Mouse (Mus musculus): ENCODE measurements around the gene Polrmt. TPM values are rescaled to one million over a fixed set of nuclear protein-coding genes. Genes with fewer than 3 reads are reported as not detected.

Polrmt gene
- polyA plus RNA-seq, 1 experiment from 2014 or later: 49.6 TPM

DNA sequence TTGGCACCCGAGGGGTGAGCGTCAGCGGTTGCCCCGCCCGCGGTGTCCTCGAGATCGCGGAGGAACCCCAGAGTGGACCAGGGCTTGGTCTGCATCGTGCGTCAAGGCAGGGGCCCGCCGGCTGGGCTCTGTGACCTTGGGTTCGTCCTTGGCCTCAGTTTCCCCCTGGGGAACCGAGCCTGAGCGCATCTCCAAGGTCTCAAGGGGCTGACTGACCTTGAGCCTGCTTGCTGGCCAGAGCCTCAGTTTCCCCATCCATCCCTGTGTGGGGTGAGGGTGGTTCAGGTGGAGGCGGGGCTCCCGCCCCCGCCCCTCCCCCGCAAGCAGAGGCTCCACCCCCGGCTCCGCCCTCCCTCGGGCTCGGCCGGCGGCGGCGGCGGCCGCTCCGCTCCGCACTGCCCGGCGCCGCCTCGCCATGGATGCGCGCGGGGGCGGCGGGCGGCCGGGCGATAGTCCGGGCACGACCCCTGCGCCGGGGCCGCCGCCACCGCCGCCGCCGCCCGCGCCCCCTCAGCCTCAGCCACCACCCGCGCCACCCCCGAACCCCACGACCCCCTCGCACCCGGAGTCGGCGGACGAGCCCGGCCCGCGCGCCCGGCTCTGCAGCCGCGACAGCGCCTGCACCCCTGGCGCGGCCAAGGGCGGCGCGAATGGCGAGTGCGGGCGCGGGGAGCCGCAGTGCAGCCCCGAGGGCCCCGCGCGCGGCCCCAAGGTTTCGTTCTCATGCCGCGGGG, 30.0 kb downstream of the Polrmt start, which contains the start of gene Hcn2:
Gene Hcn2, plus strand, starts transcription at position 381 of the 734 bp plus-strand sequence.
- ATAC-seq (ENCODE audit: insufficient number of reproducible peaks, insufficient read depth, low FRiP score, low TSS enrichment): no peak
- no peak within 1 kb of the TSS for H3K27ac ChIP-seq
- H3K27me3 ChIP-seq: peaks cover 57% of the 10 kb centered on the region

GRCm38 (mm10) chr10:79714996-79715395, 31.4 kb downstream of the Polrmt start:
- Histone ChIP-seq H3K4me3 (no peak overlapping the region), H3K27ac (no peak overlapping the region), H3K4me2 (replicated peaks) (no peak overlapping the region), H3K9ac (no peak overlapping the region), H3K36me3 (peaks cover 22% of the 10 kb centered on the region), H3K9me3 (no peaks in the 10 kb centered on the region), H3K27me3 (peaks cover 57% of the 10 kb centered on the region), H3K4me1 (peaks cover 14% of the 10 kb centered on the region)
- WGBS: 63% methylated on average over 4 of the region's 4 CpGs
- ATAC-seq (ENCODE audit: insufficient number of reproducible peaks, insufficient read depth, low FRiP score, low TSS enrichment): no peak

More for the DNA sequence above, 30.0 kb downstream of the Polrmt start, which contains the start of gene Hcn2:
- peak within 1 kb of the TSS; percentile 98 for H3K4me2 ChIP-seq (replicated peaks)
- no peaks in the 10 kb centered on the region for H3K9me3 ChIP-seq
- H3K4me3 ChIP-seq: peak within 1 kb of the TSS; percentile 56
- H3K36me3 ChIP-seq: peaks cover 8% of the 10 kb centered on the region
- 2% methylated on average over 81 of the region's 91 CpGs for WGBS
- peak within 1 kb of the TSS; percentile 57 for H3K9ac ChIP-seq
- H3K4me1 ChIP-seq: peaks cover 14% of the 10 kb centered on the region

DNA sequence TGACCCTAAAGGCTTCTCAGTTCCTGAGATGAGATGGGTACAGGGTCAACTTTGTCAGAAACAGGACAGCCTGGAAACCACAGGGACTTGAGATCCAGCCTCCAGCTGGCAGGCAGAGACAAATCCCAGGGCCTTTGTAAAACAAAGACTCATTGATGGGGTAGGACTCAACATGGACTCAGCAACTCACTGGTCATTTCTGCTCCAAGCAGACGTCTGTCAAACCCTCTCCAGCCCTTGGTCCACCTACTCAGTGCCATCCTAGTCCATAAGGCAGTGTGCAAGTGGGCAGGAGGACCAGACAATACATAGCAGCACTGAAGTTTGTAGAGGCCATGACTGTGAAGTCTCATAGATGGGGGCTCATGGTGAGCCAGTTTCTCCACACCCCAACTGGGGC, 33.2 kb downstream of the Polrmt start:
- Histone ChIP-seq H3K27me3 (peaks cover 47% of the 10 kb centered on the region), H3K27ac (no peak overlapping the region), H3K36me3 (peaks cover 41% of the 10 kb centered on the region), H3K4me3 (no peak overlapping the region), H3K9ac (no peak overlapping the region), H3K9me3 (no peaks in the 10 kb centered on the region), H3K4me1 (peaks cover 18% of the 10 kb centered on the region), H3K4me2 (replicated peaks) (no peak overlapping the region)
- WGBS: 20% methylated on average over 1 of the region's 1 CpGs
- ATAC-seq (ENCODE audit: insufficient number of reproducible peaks, insufficient read depth, low FRiP score, low TSS enrichment): no peak

- no peak overlapping the region for H3K4me2 ChIP-seq (replicated peaks)
- no peak overlapping the region for H3K27ac ChIP-seq
- peaks cover 41% of the 10 kb centered on the region for H3K27me3 ChIP-seq
- H3K36me3 ChIP-seq: peaks cover 45% of the 10 kb centered on the region
- ATAC-seq (ENCODE audit: insufficient number of reproducible peaks, insufficient read depth, low FRiP score, low TSS enrichment): no peak
- H3K4me1 ChIP-seq: peaks cover 14% of the 10 kb centered on the region
- H3K9ac ChIP-seq: no peak overlapping the region
- no peaks in the 10 kb centered on the region for H3K9me3 ChIP-seq
- H3K4me3 ChIP-seq: no peak overlapping the region
- 14% methylated on average over 4 of the region's 6 CpGs for WGBS
Measured at GRCm38 (mm10) chr10:79712499-79713126, 33.8 kb downstream of the Polrmt start.

DNA sequence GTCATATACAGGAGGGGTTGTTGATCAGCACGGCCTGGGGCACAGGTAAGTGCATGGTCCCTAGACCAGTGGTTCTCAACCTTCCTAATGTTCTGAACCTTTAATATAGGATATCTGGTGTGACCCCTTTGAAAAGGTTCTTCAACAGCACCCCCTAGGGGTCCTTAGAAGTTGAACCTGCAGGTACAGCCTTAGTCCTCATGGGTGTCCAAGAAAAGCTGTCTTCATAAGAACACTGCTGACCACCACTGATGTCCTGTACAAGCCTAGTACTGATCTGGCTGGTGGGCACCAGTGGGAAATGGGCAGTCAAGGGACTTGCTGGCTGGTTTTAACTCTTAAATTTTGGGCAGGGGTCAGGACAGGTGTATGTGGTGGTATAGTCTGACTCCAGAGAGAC, 34.4 kb downstream of the Polrmt start:
- Histone ChIP-seq H3K4me1 (peaks cover 11% of the 10 kb centered on the region), H3K27me3 (peaks cover 35% of the 10 kb centered on the region), H3K9ac (no peak overlapping the region), H3K27ac (no peak overlapping the region), H3K9me3 (no peaks in the 10 kb centered on the region), H3K36me3 (peaks cover 51% of the 10 kb centered on the region), H3K4me3 (no peak overlapping the region), H3K4me2 (replicated peaks) (no peak overlapping the region)
- 89% methylated on average over 1 of the region's 1 CpGs for WGBS
- ATAC-seq (ENCODE audit: insufficient number of reproducible peaks, insufficient read depth, low FRiP score, low TSS enrichment): no peak

- ATAC-seq (ENCODE audit: insufficient number of reproducible peaks, insufficient read depth, low FRiP score, low TSS enrichment): no peak
- H3K9me3 ChIP-seq: no peaks in the 10 kb centered on the region
- no peak overlapping the region for H3K4me2 ChIP-seq (replicated peaks)
- peaks cover 26% of the 10 kb centered on the region for H3K4me1 ChIP-seq
- 85% methylated on average over 7 of the region's 7 CpGs for WGBS
- no peak overlapping the region for H3K27ac ChIP-seq
- 0 out of 2 replicates have a peak, but pooled peaks cover 8% of the 10 kb centered on the region for H3K27me3 ChIP-seq
- H3K36me3 ChIP-seq: peaks cover 51% of the 10 kb centered on the region
- no peak overlapping the region for H3K4me3 ChIP-seq
- H3K9ac ChIP-seq: no peak overlapping the region
Measured at GRCm38 (mm10) chr10:79709307-79709706, 37.1 kb downstream of the Polrmt start.

DNA sequence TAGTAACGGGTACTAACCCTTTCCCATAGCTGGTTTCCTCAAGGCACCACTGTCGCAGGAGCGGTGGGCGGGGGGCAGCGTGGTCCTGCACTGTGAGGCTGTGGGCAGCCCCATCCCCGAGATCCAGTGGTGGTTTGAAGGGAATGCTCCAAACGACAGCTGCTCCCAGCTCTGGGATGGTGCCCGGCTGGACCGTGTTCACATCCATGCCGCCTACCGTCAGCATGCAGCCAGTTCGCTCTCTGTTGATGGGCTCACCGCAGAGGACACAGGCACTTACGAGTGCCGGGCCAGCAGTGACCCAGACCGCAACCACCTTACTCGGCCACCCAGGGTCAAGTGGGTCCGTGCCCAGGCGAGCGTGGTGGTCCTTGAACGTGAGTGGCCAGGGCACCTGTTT, 37.7 kb downstream of the Polrmt start:
- H3K36me3 ChIP-seq: peaks cover 51% of the 10 kb centered on the region
- H3K4me2 ChIP-seq (replicated peaks): no peak overlapping the region
- H3K27me3 ChIP-seq: 0 out of 2 replicates have a peak, but pooled peaks cover 2% of the 10 kb centered on the region
- H3K4me3 ChIP-seq: no peak overlapping the region
- WGBS: 89% methylated on average over 21 of the region's 21 CpGs
- no peaks in the 10 kb centered on the region for H3K9me3 ChIP-seq
- H3K27ac ChIP-seq: no peak overlapping the region
- no peak for ATAC-seq (ENCODE audit: insufficient number of reproducible peaks, insufficient read depth, low FRiP score, low TSS enrichment)
- H3K4me1 ChIP-seq: peaks cover 26% of the 10 kb centered on the region
- no peak overlapping the region for H3K9ac ChIP-seq

DNA sequence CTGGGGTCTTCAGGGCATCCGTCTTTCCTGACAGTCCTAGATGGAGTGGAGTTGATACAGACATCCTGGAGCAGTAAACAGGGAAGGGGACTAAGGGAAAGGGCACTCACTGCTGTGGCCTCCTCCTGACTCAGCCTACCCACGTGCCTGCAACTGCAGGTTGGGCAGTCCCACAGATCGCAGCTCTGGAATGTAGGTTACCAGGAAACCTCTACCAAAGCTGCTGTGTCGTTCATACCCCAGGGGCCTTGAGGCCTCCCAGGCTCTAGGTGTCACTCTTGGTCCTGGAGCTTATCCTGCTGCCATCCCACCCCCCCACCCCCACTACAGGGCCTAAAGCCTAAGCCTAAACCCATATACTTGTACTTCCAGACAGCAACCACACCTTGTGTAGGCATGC, 38.6 kb downstream of the Polrmt start:
- WGBS: 69% methylated on average over 4 of the region's 4 CpGs

GRCm38 (mm10) chr10:79707162-79707561, 39.2 kb downstream of the Polrmt start:
- no peak overlapping the region for H3K9ac ChIP-seq
- H3K36me3 ChIP-seq: peaks cover 50% of the 10 kb centered on the region
- peaks cover 26% of the 10 kb centered on the region for H3K4me1 ChIP-seq
- no peaks in the 10 kb centered on the region for H3K27me3 ChIP-seq
- 71% methylated on average over 1 of the region's 1 CpGs for WGBS
- H3K4me3 ChIP-seq: no peak overlapping the region
- no peak overlapping the region for H3K4me2 ChIP-seq (replicated peaks)
- no peak for ATAC-seq (ENCODE audit: insufficient number of reproducible peaks, insufficient read depth, low FRiP score, low TSS enrichment)
- H3K9me3 ChIP-seq: no peaks in the 10 kb centered on the region
- H3K27ac ChIP-seq: no peak overlapping the region

More for the DNA sequence above, 38.6 kb downstream of the Polrmt start:
- H3K4me1 ChIP-seq: peaks cover 26% of the 10 kb centered on the region
- no peaks in the 10 kb centered on the region for H3K27me3 ChIP-seq
- H3K36me3 ChIP-seq: peaks cover 51% of the 10 kb centered on the region
- ATAC-seq (ENCODE audit: insufficient number of reproducible peaks, insufficient read depth, low FRiP score, low TSS enrichment): no peak
- H3K27ac ChIP-seq: no peak overlapping the region
- no peak overlapping the region for H3K4me2 ChIP-seq (replicated peaks)
- H3K4me3 ChIP-seq: no peak overlapping the region
- no peaks in the 10 kb centered on the region for H3K9me3 ChIP-seq
- no peak overlapping the region for H3K9ac ChIP-seq

- Histone ChIP-seq H3K9me3 (no peaks in the 10 kb centered on the region), H3K4me2 (replicated peaks) (peak overlapping the region; percentile 87), H3K27ac (no peak overlapping the region), H3K4me3 (0 out of 2 replicates have a peak overlapping the region, but pooled peaks have one; percentile 81), H3K27me3 (no peaks in the 10 kb centered on the region), H3K9ac (peak overlapping the region; percentile 93), H3K4me1 (peaks cover 27% of the 10 kb centered on the region), H3K36me3 (peaks cover 44% of the 10 kb centered on the region)
- no peak for ATAC-seq (ENCODE audit: insufficient number of reproducible peaks, insufficient read depth, low FRiP score, low TSS enrichment)
- 84% methylated on average over 5 of the region's 5 CpGs for WGBS
Measured at GRCm38 (mm10) chr10:79706406-79707094, 39.8 kb downstream of the Polrmt start.

DNA sequence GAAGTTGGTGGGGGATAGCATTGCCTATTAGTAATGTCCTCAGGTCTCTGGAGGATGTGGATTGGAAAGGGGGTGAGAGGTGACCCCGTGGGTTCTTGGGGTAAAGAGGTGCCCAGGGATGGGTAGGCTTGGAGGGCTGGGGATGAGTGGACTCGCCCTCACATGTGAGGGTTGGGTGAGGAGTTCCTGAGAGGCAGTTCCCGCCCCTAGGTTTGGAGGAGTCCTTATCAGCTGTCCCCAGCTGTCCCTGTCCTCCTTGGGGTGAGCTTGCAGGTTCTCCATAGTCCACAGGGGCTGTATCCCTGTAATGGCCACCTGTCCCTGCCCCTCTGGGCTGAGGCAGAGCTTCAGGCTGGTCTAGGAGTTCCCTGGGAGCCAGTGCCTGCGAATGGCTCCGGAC, 40.4 kb downstream of the Polrmt start:
- Histone ChIP-seq H3K4me3 (peak overlapping the region; percentile 81), H3K9me3 (no peaks in the 10 kb centered on the region), H3K27ac (no peak overlapping the region), H3K27me3 (no peaks in the 10 kb centered on the region), H3K9ac (peak overlapping the region; percentile 93), H3K4me1 (peaks cover 32% of the 10 kb centered on the region), H3K4me2 (replicated peaks) (peak overlapping the region; percentile 87), H3K36me3 (peaks cover 38% of the 10 kb centered on the region)
- 87% methylated on average over 5 of the region's 5 CpGs for WGBS
- no peak for ATAC-seq (ENCODE audit: insufficient number of reproducible peaks, insufficient read depth, low FRiP score, low TSS enrichment)
